Mouse (Mus musculus): ENCODE measurements around the gene Epha6. TPM values are rescaled to one million over a fixed set of nuclear protein-coding genes. Genes with fewer than 3 reads are reported as not detected.

The Epha6 gene
- total RNA-seq, 2 experiments from 2014 or later: 0.37 TPM; not detected in 1

DNA sequence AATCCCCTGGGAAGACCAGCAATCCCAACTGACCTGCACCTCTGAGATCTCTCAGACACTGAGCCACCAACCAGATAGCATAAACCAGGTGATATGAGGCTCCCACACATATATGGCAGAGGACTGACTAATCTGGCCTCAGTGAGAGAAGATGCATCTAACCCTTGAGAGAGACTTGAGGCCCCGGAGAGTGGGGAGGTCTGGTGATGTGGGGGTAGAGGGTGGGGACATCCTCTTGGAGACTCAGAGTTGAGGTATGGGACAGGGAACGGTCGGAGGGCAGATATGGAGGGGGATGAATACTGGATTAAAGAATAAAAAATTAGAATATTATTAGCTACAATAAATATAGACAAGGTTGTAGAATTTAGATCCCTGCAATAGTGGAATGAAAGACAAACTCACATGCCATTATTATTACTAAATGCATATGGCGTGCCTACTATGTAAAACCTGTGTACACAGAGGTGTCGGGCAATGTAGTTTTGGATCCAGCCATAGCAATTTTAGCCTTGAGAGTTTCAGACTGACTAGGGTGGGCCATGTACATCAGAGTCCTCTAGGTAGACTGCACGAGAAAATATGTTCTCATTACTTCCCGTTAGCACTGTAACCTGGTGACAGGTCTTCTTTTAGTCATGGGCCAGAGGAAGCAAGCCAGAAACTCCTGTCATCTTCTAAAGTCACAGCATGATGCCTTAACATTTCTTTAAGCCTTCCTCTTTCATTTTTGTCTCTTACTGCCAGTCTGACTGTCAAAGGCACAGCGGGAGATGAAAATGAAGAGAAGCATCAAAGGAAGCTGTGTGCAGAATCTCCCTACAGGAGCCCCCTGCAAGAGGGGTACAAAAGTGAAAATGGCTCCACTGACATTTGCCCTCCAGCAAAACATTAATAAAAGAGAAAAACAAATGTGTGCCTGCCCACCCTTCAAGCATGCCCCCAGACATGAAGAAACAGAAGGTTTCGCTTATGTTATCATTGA is 338.7 kb downstream of the Epha6 start:
- no peak for ATAC-seq (ENCODE audit: poor library complexity, severe bottlenecking)

DNA sequence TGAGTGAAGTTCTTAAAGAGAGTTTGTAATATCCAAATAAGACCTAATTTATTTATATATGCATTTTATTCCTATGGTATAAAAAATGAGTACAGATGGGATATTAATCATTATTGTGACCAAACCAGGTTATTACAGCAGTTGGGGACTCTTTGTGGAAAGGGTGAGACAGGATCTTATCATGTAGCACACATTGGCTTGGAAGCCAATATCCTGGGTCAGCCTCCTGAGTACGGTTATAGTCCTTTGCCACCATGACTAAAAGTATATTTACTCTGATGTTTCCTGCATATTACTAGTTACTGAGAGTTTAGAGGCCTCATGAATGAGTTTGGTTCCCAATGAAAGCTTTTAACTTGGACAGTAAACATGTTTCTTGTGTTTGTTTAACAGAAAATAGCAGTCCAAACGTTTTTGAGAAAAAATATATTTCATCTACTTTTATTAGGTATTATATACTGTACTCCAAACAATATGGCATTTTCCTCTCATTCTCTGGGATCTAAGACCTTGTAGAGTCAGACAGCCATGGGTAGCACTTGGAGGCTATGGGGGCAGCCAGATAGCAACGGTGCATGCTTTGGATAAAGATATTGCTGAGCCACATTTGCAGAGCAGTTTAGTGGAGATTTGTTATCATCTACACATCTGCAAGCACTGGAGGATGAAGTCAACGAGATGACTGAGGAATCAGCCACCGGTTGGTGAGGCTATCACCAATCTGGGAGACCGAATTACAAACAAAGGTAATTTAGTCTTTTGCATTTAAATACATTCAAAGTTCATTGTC is 340.4 kb downstream of the Epha6 start:
- no peak for ATAC-seq (ENCODE audit: poor library complexity, severe bottlenecking)

DNA sequence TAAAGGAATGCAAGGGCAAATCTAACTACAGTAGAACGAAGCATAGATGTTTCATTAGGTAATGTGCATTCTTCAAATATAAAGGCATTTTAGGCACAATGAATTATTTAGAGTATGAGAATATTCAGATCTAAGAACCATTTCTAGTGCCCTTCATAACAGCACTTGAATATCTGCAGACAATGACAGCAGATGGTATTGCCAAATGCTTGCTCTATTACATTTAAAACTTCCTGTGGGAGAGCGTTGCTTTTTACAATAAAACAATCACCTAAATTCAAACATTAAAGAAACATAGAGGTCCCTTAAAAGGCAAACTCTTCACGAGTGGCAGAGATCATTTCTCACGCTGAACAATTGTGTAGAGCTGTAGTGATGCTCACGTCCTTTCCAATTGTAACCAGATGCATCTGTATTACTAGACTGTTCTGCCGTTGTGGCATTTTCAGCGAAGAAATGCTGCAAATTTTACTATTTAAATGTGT is 347.1 kb downstream of the Epha6 start:
- no peak for ATAC-seq (ENCODE audit: poor library complexity, severe bottlenecking)

DNA sequence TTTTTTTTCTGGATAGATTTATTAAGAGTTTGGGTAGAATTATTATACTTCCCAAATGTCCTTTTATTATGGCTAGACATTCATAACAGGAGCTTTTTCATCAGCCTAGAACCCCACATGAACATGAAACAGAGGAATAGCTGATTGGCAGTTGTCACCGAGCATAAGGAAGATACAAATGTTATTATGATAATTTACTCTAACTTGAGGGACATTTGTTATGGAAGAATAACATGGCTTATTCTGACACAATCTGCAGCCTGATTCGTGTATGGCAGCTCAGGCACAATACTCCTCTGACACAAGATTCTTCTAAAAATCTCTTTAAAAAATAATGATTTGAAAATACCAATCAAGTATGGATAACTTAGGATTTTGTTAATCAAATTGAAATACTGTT is 347.7 kb downstream of the Epha6 start:
- ATAC-seq (ENCODE audit: poor library complexity, severe bottlenecking): no peak

DNA sequence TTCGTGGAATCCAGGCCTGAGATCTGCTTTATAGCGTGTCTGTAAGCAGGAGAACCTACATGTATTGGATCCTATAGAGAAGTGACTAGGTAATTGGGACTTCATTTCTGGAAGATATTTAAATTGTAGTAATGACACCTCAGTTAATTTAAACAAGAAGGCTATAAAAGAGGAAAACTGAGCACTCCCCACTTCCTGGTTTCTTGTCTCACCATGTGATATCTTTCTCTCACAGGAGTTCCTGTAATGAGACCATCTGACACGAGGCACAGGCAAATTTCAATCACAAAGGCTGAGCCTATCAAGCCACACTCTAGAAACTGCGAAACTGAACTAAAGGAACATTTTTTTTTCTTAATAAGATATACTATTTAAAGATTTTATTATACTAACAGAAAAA is 348.3 kb downstream of the Epha6 start:
- no peak for ATAC-seq (ENCODE audit: poor library complexity, severe bottlenecking)

DNA sequence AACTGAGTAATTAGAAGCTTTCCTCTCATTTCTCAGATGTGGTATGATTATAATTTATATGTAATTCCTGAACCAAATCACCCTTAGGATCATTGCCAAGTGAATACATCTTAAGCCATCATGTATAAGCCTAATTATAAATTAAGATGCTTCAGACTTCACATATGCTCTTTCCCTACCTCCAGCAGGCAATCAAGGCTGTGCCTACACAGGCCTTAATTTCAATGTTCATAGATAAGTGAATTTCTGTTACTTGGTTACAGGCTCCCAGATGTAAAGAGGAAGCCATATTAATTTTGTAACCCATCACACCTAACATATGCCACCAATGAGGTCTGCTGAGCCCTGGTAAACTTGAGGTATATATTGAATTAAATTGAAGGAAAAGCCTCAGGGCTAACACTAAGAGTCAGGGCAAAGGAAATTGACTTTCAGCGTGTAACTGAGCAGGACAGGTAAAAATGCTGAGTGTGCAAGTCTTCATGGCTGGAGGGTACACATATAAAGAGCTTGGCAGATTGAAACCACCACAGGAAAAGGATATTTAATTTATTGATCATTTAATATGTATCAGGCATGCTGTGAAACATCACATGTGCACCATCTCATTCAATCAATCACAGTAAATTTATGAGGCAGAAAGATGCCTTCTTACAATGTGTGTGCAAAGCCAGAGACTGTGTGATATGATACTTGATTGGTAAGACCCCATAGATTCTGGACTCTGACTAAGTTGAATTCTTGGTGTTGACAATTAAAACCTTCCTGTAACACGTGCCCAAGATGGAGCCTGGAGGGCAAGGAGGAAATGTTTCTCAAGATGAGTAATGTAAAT is 365.8 kb downstream of the Epha6 start:
- ATAC-seq (ENCODE audit: poor library complexity, severe bottlenecking): no peak

DNA sequence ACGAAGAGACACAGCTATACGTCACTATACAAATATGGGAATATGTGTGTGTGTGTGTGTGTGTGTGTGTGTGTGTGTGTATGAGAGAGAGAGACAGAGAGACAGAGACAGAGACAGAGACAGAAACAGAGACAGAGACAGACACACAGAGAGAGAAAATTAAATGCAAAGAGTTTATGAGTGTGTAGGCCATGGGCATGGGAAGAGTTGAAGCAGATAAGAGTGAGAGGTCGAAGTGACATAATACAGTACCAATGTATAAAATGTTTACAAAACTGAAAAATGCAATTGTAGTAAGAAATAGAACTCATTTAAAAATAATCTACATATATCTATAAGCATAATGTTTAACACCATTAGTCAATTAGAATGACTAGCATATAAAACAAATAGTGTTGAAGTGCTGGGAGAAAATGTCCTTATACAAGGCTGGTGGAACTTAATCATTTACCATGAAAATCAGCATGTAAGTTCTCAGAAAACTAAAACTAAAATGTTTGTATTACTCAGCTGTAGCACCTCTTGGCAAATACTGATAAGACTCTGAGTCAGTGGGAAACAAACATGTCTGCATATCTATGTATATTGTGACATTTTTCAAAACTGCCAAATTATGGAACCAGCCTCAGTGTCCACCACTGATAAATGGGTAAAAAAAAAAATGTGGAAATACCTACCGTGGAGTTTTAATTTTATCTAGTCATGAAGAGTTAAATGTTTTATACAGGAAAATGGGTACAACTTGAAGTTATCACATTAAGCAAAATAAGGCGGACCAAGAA is 371.2 kb downstream of the Epha6 start:
- ATAC-seq (ENCODE audit: poor library complexity, severe bottlenecking): no peak

DNA sequence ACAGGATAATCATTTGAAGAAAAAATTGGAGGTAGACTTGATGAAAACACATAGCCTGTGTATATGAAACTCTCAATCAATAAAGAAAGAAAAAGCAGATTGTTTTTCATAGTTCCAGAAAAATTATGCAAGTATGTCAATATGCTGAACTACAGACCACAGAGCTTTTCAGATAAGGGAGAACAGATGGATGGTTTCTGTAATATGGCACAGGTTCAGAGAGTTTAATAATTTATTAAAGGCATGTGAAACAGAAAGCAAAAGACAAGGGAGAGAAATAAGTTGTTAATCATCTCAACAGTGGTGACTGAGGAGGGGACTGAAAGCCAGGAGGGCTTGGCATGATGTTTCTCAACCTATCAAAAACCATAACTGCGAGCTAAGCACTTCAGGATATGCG is 372.3 kb downstream of the Epha6 start:
- ATAC-seq (ENCODE audit: poor library complexity, severe bottlenecking): no peak

DNA sequence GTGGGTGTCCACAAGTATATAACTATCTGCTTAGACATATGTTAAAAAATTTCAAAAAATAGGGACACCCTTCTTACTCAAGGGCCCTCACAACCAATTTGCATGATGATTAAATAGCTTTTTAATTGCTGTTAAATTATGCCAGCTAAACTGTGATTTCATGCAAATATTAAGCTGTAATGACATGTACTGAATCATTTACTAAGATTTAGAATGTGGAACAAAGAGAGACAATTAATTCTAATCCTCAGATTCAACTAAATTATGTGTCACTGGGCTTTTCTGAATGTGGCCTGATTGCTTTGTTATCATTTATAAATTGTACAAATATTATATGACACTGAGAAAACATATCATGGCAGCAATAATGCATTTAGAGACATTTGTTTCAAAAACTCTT is 396.2 kb downstream of the Epha6 start:
- ATAC-seq (ENCODE audit: poor library complexity, severe bottlenecking): no peak

DNA sequence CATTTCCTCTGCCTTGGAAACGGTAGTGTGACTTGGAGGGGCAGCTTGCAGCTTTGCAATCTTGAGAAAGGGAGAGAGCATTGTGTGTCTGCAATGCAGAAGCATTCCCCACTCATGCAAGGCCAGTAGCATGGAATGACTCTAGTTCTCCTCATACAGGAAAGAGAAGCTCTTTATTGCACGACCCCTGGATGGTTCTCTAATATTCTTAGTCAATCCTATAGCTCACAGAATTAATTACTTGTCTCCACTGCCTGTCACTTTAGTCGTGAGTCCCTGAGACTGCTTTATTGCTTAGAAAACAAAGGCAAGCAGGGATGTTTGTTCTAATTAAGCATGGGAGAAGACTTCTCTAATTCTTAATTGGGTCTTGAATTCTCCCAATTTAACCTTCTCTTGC is 429.8 kb downstream of the Epha6 start:
- ATAC-seq (ENCODE audit: poor library complexity, severe bottlenecking): no peak

DNA sequence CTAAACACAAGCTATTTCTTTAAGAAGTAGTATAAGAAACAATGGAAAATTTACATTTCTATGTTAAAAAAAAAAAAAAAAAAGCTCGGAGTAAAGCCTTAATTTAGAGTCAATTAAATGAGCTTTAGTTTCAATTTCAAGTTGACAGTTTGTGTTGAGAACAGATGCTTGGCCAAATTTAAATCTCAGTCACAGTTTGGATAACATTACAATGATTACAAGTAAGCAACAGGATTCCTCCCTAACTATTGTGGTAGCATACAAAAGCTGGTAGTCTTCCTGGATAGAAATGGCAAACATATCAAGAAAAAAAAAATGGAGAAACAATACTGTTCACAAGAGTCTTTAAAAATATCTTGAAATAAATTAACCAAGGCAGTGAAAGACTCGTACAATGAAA is 452.9 kb downstream of the Epha6 start:
- no peak for ATAC-seq (ENCODE audit: poor library complexity, severe bottlenecking)

DNA sequence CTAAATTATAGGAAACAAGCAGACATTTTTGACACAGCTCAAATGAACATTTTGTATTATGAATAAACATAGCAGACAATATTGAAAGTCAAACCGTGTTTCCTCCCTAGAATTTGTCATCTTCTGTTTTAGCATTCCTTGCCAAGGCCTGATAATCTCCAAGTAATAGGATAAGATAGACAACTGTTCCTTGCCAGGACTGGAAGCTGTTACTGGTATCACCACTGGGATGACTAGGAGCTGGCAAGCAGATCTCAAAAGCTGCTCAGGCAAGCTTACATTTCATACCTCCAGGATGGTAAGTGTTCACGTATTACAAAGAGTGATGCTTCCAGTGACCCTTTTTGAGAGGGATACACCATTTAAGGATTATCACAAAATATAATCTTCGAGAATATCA is 461.0 kb downstream of the Epha6 start:
- no peak for ATAC-seq (ENCODE audit: poor library complexity, severe bottlenecking)

DNA sequence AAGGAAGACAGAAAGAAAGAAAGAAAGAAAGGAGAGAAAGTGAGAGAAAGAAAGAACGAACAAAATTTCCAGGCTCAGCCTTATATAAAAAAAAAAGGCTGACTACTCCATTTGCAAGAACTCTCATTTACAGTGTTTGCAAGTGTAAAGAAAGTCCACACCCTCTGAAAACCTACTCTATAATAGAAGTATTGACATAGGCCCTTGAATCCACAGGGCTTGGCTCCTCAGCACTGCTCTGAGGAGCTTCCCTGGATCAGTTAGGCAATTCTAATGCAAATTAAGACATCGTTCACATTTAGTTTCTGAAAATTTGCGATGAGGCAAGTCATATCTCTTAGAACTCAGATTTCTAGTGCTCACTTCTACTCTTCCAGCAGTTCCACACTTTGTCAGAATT is 483.9 kb downstream of the Epha6 start:
- ATAC-seq (ENCODE audit: poor library complexity, severe bottlenecking): no peak

DNA sequence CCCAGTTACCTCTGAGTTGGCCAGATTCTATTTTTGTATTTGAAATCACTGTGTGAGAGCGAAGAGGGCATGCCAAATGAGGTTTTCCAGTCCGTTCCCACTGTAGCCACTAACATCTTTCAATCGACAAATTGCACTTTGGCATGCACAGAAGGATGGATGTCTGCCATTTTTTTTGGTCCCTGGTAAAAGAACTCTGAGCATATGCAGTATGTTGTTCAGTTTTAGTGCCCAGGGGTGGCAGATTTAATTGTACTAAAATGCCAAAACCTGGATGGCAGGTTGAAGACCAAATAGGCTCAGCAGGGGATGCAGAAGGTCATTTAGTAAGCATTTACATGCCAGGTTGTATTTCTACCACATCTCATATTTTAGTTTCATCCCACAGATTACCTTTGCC is 503.1 kb downstream of the Epha6 start:
- no peak for ATAC-seq (ENCODE audit: poor library complexity, severe bottlenecking)

DNA sequence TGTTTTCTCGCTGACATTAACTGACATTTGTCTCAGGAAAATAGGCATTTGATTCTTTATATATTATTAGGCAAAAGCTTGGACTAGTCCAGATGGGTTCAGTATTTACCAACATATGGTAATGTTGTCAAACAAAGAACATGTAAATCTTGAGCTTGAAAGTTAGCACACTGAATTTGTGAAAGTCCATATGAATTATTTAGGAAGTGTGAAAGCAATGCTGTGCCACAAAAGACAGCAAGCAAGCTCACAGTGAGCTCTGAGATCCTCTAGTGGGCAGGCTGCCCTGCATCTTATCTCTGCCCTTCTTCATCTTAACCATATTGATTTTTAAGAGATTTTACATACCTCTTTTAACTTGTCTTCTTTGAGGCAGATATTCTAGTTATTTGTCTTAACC is 510.0 kb downstream of the Epha6 start:
- no peak for ATAC-seq (ENCODE audit: poor library complexity, severe bottlenecking)

DNA sequence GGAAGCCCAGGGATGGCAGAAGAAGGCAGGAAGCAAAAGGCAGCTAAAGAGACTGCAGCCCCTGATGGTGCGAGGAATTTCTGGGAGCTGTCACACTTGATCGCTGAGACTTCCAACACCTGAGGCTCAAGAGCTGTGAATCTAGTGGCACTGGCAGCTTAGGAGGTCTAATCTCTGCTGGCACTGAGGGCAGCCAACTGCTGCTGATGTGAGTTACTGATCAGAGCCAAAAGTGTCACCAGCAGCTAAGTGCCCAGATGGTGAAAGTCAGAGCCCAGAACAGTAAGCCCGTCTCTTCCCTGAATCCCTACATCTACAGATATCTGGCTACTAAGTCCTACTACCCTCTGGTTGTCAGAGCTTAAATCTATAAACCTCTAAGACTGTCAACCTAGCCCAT is 518.4 kb downstream of the Epha6 start:
- ATAC-seq (ENCODE audit: poor library complexity, severe bottlenecking): no peak

DNA sequence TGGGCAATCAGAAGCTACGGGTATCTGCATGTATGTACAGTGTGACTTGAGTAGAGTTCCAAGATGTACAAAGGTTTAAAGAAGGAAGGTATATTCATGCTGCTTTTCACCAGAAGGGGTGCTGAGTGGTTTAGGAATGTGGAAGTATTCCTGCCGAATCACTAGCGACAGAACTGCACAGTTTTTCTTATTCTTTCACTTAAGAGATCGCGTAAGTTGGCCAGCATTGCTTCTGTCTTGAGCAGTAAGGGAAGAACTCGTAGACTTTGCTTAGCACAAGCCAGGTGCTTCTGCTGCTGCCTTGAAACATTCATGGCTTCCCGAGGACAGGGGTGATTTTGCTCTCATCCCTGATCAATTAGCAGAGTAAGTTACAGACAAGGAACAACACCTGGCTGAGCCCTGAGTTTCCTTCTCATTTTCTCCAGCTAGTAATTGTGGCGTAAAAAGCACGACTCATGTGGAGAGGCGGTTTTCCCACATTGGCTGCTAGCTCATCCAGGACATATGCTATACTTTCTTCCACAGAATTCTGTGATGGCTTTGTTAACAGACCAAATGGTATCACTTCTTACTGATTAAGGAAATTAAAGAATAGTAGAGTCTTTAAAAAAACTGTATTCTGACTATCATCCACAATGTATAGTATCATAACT is 534.7 kb downstream of the Epha6 start:
- ATAC-seq (ENCODE audit: poor library complexity, severe bottlenecking): no peak

DNA sequence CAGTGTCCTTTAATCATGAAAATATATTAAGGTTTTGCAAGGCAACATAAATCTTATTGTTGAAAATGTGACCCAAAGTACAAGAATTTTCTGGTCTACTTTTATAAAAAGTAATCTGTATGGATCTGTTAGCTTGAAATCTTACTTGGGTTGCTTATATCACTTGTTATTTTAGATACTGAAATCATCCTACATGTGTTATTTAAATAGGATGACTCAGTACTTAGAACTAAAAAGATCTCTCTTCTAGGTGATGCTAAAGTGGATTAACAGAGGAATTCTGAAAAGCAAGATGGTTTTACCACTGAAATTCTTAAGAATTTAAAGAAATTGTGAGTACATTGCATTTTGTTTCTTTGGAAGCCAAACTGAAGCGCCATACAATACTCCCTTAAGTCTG is 561.5 kb downstream of the Epha6 start:
- no peak for ATAC-seq (ENCODE audit: poor library complexity, severe bottlenecking)

DNA sequence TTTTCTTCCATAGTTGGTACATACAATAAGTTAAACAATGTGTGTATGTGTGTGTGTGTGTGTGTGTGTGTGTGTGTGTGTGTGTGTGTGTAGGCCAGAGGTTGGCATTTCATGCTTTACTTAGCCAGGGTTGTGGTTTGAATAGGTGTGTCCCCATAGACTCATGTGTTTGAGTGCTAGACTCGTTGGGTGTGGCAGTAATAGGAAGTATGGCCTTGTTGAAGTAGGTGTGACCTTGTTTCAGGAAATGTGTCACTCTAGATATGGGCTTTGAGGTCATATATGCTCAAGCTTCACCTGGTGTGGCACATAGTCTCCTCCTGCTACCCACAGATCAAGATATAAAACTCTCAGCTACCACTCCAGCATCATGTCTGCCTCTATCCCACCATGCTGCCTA is 577.0 kb downstream of the Epha6 start:
- ATAC-seq (ENCODE audit: poor library complexity, severe bottlenecking): no peak

All from megakaryocyte, adult 5-6 weeks (primary cell).